Mouse (Mus musculus): ENCODE results near the gene Serpina1d. TPM values are rescaled to one million over a fixed set of nuclear protein-coding genes. Genes with fewer than 3 reads are reported as not detected.
"Not testable (repeated sequence)": the region's sequence is repeated elsewhere in the genome, so short reads cannot be mapped to it uniquely, and the experiment has no call there.

Gene Serpina1d
- under 1 TPM in 3 of 4 experiments, not detected in 1; 0.52 to 0.95 (median 0.53) TPM for total RNA-seq (2022)

DNA sequence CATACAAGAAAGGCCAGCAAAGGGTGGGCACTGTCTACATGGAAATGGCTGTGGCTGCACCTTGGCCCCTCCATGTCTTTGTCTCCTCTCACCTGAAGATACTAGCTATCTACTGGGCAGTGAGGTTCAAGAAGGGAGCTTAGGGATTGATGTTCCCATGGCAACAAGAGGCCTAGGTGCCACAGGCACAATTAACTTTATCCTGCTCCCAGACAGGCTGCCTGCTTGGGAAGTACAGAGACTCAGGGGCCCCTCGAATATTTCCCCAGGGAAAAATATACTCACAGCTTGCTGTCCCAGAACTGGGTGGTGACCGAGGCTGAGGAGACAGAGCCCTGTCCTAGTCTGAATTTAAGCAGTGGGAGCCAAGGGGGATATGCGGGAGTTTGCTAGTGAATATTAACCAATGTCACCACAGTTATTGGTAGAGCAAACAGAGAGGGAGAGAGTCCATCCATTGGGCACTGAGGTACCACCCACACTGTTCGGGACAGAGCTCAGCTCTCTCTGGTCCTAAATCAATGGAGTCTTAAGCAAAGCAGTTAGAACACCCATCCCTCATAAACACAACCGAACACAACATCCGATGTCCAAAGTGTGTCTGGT, at the start of gene Serpina1d:
TSS of gene Serpina1d (minus strand) at position 347 of the 606 bp plus-strand sequence.
- DNase-seq (ENCODE audit: low spot score), result not testable (repeated sequence)

DNA sequence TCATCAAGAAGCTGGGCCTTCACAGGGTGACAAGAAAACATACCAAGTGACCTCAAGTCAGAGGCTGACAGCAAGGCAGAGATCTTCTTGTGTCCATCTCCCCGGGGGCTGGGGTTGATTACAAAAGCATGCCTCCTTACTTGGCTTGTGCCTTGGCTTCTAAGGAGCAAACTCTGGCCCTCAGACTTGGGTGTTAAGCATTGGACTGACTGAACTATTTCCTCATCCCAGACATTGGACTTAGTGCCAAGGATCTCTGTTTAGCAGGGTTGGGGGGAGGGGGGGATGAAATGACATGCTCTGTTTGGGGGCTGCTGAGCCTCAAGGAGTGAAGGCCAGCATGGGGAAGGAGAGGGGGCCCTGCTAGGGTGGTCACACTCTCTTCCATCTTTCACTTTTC, 2.8 kb downstream of the Serpina1d start:
- DNase-seq (ENCODE audit: low spot score), result not testable (repeated sequence)

DNA sequence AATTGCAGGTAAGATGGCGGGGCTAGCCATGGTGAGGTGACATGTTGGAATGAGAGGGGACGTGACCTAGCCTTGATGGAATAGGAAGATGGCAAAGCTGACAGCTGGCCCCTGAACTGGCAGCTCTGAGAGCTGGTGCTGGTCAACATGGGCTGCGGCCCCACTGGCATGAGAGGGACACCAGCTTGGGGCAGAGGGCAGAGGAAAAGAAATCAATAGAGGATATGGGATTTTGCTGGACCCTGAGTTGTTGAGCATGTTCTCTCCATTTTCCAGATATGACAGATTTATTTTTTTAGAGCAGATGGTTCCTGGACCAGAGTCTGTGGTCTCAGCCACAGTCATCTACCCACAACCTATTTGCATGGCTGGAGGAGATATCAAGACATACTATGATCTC, 10.3 kb downstream of the Serpina1d start:
- not testable (repeated sequence) for DNase-seq (ENCODE audit: low spot score)

DNA sequence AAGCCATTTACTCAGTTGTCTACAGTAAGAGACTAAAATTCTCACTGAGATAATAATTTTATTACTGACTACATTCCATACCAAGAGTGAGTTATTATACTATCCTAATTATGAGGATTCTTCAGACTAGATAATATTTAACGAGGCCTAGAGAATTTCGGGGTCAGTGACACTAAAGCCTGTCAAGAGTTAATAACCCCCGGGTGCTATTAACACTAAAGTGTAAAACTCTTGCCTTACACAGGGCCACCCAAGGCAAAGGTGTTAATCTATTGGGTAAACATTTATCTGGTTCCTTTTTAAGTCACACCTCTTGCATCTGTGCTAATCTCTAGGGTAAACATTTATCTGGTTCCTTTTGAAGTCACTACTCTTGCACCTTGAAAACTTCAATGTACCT, 13.1 kb downstream of the Serpina1d start:
- not testable (repeated sequence) for DNase-seq (ENCODE audit: low spot score)

DNA sequence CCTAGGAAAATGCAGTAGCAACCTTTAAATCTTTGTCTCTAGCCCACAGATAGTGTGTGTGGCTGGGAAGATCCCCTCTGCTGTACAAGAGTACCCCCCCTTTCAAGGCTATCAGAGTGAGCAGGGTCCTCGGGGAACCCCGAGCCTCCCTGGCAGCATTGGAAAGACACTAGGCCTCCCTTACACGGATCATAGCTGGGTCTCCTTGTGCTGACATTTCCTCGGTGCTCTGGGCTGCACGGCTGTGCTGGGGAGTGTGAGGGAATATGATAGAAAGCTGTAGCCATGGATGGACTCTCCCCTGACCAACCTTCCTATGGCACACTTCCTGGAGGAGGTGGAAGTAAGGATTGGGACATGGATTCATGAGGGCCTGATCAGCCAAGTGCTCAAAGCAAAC, 27.4 kb downstream of the Serpina1d start:
- DNase-seq (ENCODE audit: low spot score), result not testable (repeated sequence)

DNA sequence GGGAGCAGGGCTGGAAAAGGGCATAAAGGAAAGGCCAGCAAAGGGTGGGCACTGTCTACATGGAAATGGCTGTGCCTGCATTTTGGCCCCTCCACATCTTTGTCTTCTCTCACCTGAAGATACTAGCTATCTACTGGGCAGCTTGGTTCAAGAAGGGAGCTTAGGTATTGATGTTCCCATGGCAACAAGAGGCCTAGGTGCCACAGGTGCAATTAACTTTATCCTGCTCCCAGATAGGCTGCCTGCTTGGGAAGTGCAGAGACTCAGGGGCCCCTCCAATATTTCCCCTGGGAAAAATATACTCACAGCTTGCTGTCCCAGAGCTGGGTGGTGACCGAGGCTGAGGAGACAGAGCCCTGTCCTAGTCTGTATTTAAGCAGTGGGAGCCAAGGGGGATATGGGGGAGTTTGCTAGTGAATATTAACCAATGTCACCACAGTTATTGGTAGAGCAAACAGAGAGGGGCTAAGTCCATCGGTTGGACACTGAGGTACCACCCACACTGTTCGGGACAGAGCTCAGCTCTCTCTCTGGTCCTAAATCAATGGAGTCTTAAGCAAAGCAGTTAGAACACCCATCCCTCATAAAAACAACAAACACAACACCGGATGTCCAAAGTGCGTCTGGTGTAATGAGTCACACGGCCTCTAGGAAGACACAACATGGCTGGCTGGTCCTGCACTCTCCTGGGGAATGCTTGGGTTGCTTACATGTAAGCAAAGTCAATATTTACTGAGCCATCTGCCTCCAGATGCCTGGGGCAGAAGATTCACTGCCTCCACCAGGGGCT, 35.4 kb downstream of the Serpina1d start:
- not testable (repeated sequence) for DNase-seq (ENCODE audit: low spot score)

DNA sequence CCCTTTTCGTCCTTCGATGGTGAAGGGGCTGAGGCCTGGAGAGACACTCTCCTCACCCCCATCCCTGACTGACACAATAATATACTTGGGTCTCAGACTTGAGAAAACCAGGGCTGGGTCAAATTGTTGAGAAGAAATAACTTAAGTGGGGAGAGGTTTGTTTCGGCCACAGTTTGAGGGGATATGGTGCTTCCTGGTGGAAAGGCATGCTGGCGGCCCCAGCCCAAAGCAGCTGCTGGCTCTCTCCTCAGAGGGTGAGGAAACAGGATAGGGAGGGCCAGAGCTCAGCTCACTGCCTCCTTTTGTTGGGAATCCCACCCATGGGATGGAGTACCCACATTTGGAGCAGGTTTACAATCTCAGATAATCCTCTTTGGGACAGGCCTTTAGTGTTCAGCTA, 37.8 kb downstream of the Serpina1d start:
- not testable (repeated sequence) for DNase-seq (ENCODE audit: low spot score)

DNA sequence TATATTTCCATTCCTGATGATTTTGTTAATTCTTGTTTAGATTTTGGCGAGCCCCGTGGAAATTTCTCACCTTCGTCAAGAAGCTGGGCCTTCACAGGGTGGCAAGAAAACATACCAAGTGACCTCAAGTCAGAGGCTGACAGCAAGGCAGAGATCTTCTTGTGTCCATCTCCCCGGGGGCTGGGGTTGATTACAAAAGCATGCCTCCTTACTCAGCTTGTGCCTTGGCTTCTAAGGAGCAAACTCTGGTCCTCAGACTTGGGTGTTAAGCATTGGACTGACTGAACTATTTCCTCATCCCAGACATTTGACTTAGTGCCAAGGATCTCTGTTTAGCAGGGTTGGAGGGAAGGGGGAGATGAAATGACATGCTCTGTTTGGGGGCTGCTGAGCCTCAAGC, 38.3 kb downstream of the Serpina1d start:
- not testable (repeated sequence) for DNase-seq (ENCODE audit: low spot score)

Other genes with a start within 250 kb of the Serpina1d start
- 1 to 10 TPM in 1 of 4 experiments, under 1 TPM in 3; 0.22 to 1.6 (median 0.35) TPM for gene Ppp4r4, start 241.3 kb downstream of the Serpina1d start, total RNA-seq (2022)
- gene Serpina10, start 142.1 kb downstream of the Serpina1d start, total RNA-seq (2022), result not detected
- gene Serpina6, start 116.4 kb downstream of the Serpina1d start, total RNA-seq (2022), result not detected
- gene Serpina16, start 97.5 kb downstream of the Serpina1d start, total RNA-seq (2022), result not detected
- gene Serpina1f, start 78.1 kb downstream of the Serpina1d start, total RNA-seq (2022), result not detected
- 1 to 10 TPM in 1 of 4 experiments, under 1 TPM in 2, not detected in 1; 0.47 to 6.7 (median 0.88) TPM for gene Serpina1b, start 56.8 kb upstream of the Serpina1d start, total RNA-seq (2022)
- under 1 TPM in 1 of 4 experiments, not detected in 3; 0.17 TPM for gene Serpina1a, start 90.0 kb upstream of the Serpina1d start, total RNA-seq (2022)
- under 1 TPM in 1 of 4 experiments, not detected in 3; 0.52 TPM for gene Serpina1c, start 131.3 kb upstream of the Serpina1d start, total RNA-seq (2022)
- gene Serpina1e, start 185.4 kb upstream of the Serpina1d start, total RNA-seq (2022), result under 1 TPM; 0.19 to 0.44 (median 0.36) TPM
- under 1 TPM in 1 of 4 experiments, not detected in 3; 0.32 TPM for gene Serpina11, start 216.4 kb upstream of the Serpina1d start, total RNA-seq (2022)
- gene Serpina9, start 240.2 kb upstream of the Serpina1d start, total RNA-seq (2022), result under 1 TPM in 3 of 4 experiments, not detected in 1; 0.08 to 0.11 (median 0.09) TPM

Data from heart, adult 8-10 months (tissue).